Mouse (Mus musculus): ENCODE results near the gene Naaladl2. TPM values are rescaled to one million over a fixed set of nuclear protein-coding genes. Genes with fewer than 3 reads are reported as not detected.

Gene Naaladl2
- total RNA-seq, 2 experiments from 2014 or later = 0.51 to 0.91 TPM

- no peak for DNase-seq
- intact Hi-C loops (cut with DNase I) = no loop called here
Measured at GRCm38 (mm10) chr3:24982111-24982510, 161.9 kb downstream of the Naaladl2 start.

- intact Hi-C loops (cut with DNase I) = no loop called here
- no peak for DNase-seq
Measured at GRCm38 (mm10) chr3:24942170-24942569, 201.9 kb downstream of the Naaladl2 start.

GRCm38 (mm10) chr3:24938507-24939182, 205.4 kb downstream of the Naaladl2 start:
- DNase-seq = no peak
- intact Hi-C loops (cut with DNase I) = no loop called here

- no peak for DNase-seq
- intact Hi-C loops (cut with DNase I) = no loop called here
Measured at GRCm38 (mm10) chr3:24921811-24922210, 222.2 kb downstream of the Naaladl2 start.

GRCm38 (mm10) chr3:24921401-24921800, 222.7 kb downstream of the Naaladl2 start:
- intact Hi-C loops (cut with DNase I) = no loop called here
- DNase-seq = no peak

DNA sequence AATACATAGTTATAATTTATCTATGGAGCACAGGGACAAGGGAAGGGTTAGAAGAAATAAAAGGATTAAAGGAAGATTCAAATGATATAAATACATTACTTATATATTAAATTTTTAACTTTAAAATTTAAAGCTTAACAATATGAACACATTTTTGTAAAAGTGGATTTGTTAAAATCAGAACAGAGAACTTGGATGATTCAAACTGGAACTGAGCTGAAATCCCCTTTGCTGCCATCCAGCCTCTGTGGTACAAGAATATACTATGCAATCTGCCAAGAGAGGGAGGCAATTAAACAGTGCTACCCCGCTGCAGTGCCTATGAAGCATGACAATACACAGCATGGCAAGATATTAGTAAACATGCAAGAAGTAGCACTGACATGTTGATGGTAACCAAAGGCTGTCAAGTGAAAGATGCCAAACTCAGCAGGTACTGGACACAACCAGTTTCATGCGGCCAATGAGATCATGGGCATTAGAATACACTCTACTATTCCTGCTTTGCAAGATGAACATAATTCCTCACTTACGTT, 238.6 kb downstream of the Naaladl2 start:
- DNase-seq = no peak
- intact Hi-C loops (cut with DNase I) = no loop called here

DNA sequence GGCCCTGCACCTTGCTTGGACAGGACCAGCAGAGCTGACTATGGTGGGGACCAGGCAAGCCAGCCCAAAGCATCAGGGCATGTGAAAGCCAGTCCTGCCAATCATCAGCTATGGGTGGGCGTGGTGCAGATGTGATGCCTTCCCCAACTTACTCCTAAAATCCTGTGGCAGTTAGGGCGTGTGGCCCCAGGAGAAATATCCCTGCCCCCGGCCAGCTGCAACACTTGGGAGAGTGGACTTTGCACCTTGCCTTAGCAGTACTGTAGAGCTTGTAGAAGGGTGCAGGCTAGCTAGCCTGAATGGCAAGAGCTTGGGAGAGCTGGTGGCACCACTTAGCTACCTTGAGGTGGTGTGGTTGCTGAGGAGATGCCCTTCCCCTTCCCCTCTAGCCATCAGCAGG, 255.3 kb downstream of the Naaladl2 start:
- intact Hi-C loops (cut with DNase I) = no loop called here
- no peak for DNase-seq

- intact Hi-C loops (cut with DNase I) = no loop called here
- DNase-seq = no peak
Measured at GRCm38 (mm10) chr3:24872254-24872653, 271.8 kb downstream of the Naaladl2 start.

- DNase-seq = no peak
- intact Hi-C loops (cut with DNase I) = no loop called here
Measured at GRCm38 (mm10) chr3:24852936-24853335, 291.1 kb downstream of the Naaladl2 start.

DNA sequence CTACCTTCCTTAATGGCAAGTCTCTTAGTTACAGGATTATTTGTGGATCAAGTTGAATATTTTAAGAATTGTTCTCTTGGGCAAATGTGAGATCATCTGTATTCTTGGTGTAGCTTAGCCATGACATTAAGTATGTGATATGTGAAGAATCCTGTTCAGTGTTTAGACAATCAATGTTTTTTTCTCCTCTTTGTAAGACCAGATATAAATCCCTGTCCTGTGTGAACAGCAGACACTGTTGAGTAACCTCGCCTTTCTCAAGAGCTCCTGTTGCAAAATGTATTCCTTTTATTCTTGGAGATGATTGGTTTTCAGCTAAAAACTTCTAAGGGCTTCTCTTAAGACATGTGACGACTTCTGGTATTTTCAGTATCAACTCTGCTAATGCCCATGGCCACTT, 347.3 kb downstream of the Naaladl2 start:
- DNase-seq = no peak
- intact Hi-C loops (cut with DNase I) = no loop called here

- intact Hi-C loops (cut with DNase I) = no loop called here
- DNase-seq = no peak
Measured at GRCm38 (mm10) chr3:24787451-24788148, 356.5 kb downstream of the Naaladl2 start.

DNA sequence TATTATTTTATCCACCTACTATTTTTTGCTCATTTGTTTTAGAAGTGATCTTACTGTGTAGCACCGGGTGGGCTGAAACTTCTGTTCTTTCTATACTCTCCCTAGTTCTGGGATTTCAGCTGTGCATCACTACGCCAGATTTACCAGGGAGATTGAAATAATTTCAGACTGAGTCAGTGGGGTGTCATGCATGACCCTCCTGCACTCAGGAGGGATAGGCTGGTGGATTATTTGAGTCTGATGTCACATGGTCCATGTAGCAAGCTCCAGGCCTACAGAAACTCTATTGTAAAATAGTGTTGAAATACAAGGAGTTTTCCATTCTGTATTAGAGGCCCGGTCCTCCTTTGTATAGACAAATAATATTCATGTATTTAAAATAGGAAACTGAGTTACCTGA, 360.0 kb downstream of the Naaladl2 start:
- DNase-seq = no peak
- intact Hi-C loops (cut with DNase I) = no loop called here

GRCm38 (mm10) chr3:24783462-24783829, 360.6 kb downstream of the Naaladl2 start:
- intact Hi-C loops (cut with DNase I) = no loop called here
- DNase-seq = no peak

DNA sequence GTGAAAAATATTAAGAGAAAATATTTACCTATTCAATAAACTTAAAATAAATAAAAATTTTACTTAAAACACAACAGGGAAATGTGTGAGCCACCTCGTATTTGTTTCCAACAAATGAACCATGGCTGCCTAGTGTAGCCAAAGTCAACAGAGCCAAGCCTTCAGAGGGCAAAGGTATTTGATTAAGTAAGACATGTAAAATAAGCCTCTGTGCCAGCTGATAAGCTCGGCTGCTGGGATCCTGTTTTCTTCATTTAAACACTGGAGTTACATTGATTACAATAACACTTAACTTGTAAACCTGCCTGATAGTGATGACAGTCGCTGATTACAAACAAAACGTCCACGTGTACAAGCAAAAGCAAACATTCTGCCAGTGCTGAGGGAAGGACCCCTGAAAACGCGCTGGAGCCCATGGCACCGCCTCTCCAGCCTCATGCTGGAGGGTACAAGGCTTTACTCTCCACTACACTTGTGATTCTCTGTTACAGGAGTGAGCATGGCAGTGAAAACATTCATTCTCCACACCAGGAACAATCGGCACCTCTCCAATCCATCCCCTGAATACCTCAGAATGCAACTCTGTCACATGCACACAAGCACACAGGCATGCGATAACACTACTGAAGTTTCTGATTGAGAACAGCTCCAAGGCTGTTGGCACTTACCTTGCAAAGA, 361.1 kb downstream of the Naaladl2 start:
- DNase-seq = no peak
- intact Hi-C loops (cut with DNase I) = no loop called here

GRCm38 (mm10) chr3:24781687-24782086, 362.4 kb downstream of the Naaladl2 start:
- DNase-seq = no peak
- intact Hi-C loops (cut with DNase I) = no loop called here

GRCm38 (mm10) chr3:24778416-24778815, 365.6 kb downstream of the Naaladl2 start:
- intact Hi-C loops (cut with DNase I) = no loop called here
- no peak for DNase-seq

- intact Hi-C loops (cut with DNase I) = no loop called here
- no peak for DNase-seq
Measured at GRCm38 (mm10) chr3:24749055-24749454, 395.0 kb downstream of the Naaladl2 start.

DNA sequence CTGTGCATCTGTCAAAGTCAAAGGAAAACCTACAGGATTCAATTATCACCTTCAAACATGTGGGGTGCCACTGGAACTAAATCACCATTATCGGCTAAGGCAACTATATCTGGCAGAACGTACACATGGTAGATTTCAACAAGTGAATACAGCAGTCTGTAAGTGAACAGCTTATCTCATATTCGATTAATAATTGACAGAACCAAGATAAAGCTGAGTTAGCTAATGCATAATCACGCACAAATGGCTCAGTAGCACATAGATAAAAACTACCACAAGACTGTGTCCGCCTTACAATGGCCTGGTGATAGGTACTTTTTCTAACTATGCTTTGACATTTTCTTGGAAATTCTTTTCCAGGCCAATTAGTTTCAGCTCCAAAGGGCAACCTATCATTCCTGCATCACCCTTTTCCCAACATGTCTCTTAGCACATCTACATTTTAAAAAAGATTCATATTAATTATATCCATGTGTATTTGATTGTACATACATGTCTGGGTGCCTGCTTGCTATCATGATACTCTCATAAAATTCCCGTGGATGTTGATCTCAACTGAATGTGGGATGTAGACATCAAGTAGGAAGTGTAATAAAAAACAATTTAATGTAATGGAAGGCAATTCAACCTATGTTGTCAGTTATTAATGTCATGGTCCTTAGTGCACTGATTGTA, 396.7 kb downstream of the Naaladl2 start:
- intact Hi-C loops (cut with DNase I) = no loop called here
- DNase-seq = no peak

GRCm38 (mm10) chr3:24743946-24744345, 400.1 kb downstream of the Naaladl2 start:
- intact Hi-C loops (cut with DNase I) = no loop called here

DNA sequence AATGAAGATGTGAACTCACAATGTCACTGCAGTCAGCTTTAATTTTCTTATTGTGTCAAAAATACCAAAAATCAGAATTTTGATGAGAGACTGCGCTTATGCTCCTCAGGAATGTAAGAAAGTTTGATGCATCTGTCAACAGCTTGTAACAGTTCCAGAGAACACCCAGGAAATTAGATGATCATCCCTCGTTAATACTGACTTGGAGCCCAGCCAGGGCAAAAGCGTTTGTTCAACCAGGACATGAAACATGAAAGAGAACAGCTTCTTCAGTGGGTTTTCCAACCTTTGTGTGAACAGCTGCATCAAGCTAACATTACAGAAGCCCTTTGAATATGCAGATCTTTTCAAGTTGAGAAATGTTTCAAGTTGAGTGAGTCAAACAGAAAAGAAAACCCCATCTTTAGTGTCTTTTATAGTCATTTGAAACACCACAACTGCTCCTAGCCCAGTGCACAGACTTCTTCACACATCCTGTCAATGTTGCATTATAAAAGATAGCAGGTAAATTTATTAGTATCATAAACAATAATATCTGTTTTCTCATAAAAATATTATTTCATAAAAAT, 424.8 kb downstream of the Naaladl2 start:
- DNase-seq = no peak
- intact Hi-C loops (cut with DNase I) = no loop called here

More at GRCm38 (mm10) chr3:24743946-24744345, 400.1 kb downstream of the Naaladl2 start:
- DNase-seq = no peak

DNA sequence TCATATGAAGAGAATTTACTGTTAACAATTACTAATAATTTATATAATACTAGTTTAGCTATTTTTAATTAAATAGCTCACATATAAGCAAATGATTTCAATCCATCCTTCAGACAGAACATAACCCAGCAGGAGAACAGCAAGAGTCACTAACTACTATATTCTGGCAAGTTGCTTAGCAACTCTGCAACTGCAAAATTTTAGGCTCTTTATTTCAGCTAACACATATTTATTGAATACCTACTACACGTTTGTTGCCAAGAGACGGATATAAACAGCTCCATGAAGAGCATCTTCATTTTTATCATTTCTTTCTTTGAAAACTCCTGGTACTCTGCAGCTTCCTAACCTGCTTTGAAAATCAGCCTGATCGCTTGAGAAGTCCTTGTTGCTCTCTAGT, 429.3 kb downstream of the Naaladl2 start:
- DNase-seq = no peak
- intact Hi-C loops (cut with DNase I) = no loop called here
